In genomic region chr1:36441101-36441500, GRCm38 (mm10) we compare ENCODE assay signal across 9 mouse cellular contexts. TPM values are rescaled to one million over a fixed set of nuclear protein-coding genes. Genes with fewer than 3 reads are reported as not detected.
DNase-seq lines count a peak whose midpoint lies in the region; ATAC-seq lines count a peak whose summit lies in the region.
"Had no signal": no experiment of that assay in that cellular context is flagged by ENCODE, and none has a peak within 500 bp of the region (broad histone marks: within the 10 kb centered on the region; RNA-seq: fewer than 3 reads in every experiment).

No protein-coding gene starts in this region.

- 94% methylated on average over 4 of the region's 4 CpGs for WGBS in forebrain, embryonic 12.5 days

- no peak for ATAC-seq in forebrain, embryonic 12.5 days (ENCODE audit: low FRiP score)

- no peak overlapping the region for H3K27ac ChIP-seq in forebrain, embryonic 12.5 days

- H3K4me2 ChIP-seq in forebrain, embryonic 12.5 days, result no peak overlapping the region

- no peak overlapping the region for H3K4me3 ChIP-seq in forebrain, embryonic 12.5 days (replicated peaks)

- peak; percentile 8 for DNase-seq in kidney, postnatal 14 days
- DNase-seq in kidney, postnatal 36 days, result no peak
- peak; percentile 73 for DNase-seq in cerebellum, adult 11-12 months
- peak; percentile 34 to 40 for DNase-seq in heart, postnatal 10 days
- DNase-seq in lung, postnatal 14 days, result peak; percentile 14
- DNase-seq in spleen, adult 18-20 months, result no peak
- no peak for DNase-seq in thymus, postnatal 4 days

- intact Hi-C loops in heart, postnatal 10 days (cut with DNase I), result no loop called here

- H3K4me1 ChIP-seq in forebrain, embryonic 12.5 days, result peaks cover 8% of the 10 kb centered on the region

- no peaks in the 10 kb centered on the region for H3K9me3 ChIP-seq in forebrain, embryonic 12.5 days
- H3K9me3 ChIP-seq: G1E had no signal

- no peaks in the 10 kb centered on the region for H3K27me3 ChIP-seq in forebrain, embryonic 12.5 days

- H3K36me3 ChIP-seq in forebrain, embryonic 12.5 days (replicated peaks), result peaks cover 57% of the 10 kb centered on the region

- no peak overlapping the region for H3K9ac ChIP-seq in forebrain, embryonic 12.5 days

RNA-seq across cellular contexts. Expression of gene Lman2l, which starts 4.0 kb away (rescaled TPM):
- 10 to 100 TPM; 17.3 to 23.8 TPM for total RNA-seq in heart, postnatal 10 days (2021)
- 67.1 and 71.4 TPM in 2 replicates for polyA plus RNA-seq in forebrain, embryonic 12.5 days (2016; fragmentation: Nextera tagmentation; extraction: Ambion mirVana)

RNA-seq across cellular contexts. Expression of gene Cnnm4, which starts 30.3 kb away (rescaled TPM):
- 1 to 10 TPM; 3.5 to 4.1 TPM for total RNA-seq in heart, postnatal 10 days (2021)
- polyA plus RNA-seq in forebrain, embryonic 12.5 days (2016; fragmentation: Nextera tagmentation; extraction: Ambion mirVana), result 9.9 and 11.3 TPM in 2 replicates

Comparison
In these comparisons a context has a peak if more than half of its experiments do, and no peak if none do; other contexts are left out.
1. DNase-seq: peak in kidney, postnatal 14 days (single experiment), cerebellum, adult 11-12 months (single experiment), heart, postnatal 10 days (2 of 2) and lung, postnatal 14 days (single experiment); none in kidney, postnatal 36 days (0 of 2), spleen, adult 18-20 months (0 of 2) and thymus, postnatal 4 days (single experiment).